Mouse (Mus musculus) gastrocnemius, adult 18-20 months (tissue): ENCODE results near the gene Pramel4. TPM values are rescaled to one million over a fixed set of nuclear protein-coding genes. Genes with fewer than 3 reads are reported as not detected.
"Not testable (repeated sequence)": the region's sequence is repeated elsewhere in the genome, so short reads cannot be mapped to it uniquely, and the experiment has no call there.

Experiments used
- DNase-seq: peaks from one replicate; pipeline ENCODE4 v3.0.0; 2021; ENCODE audit warnings: low spot score
- long read RNA-seq, 2 experiments: library from polyadenylated mRNA; stranded (forward); transcript quantifications; one replicate each; pipeline ENCODE4 v2.0.0; 2021
- total RNA-seq, 2 experiments: library from RNA; stranded (reverse); gene quantifications; 2 replicates each; pipeline ENCODE4 v1.2.3; 2021

Pramel4 gene
- not detected for total RNA-seq
- long read RNA-seq, experiment 1, result 0 reads
- long read RNA-seq, experiment 2, result 0 reads

- DNase-seq, result not testable (repeated sequence)
These were observed at the start of gene Pramel4 for GRCm38 (mm10) chr4:144058826-144059225. TSS of gene Pramel4 (plus strand) at chr4:144059126.

- not testable (repeated sequence) for DNase-seq
These were observed 47.2 kb downstream of the Pramel4 start, which contains the start of gene Gm13102 for GRCm38 (mm10) chr4:144106174-144106573. TSS of gene Gm13102 (plus strand) at chr4:144106474.

Other genes starting within 250 kb of the Pramel4 start
- gene Gm13084, start 243.0 kb upstream of the Pramel4 start, total RNA-seq, result not detected
- gene Gm13103, start 212.6 kb upstream of the Pramel4 start, total RNA-seq, result not detected
- gene Pramef6, start 158.7 kb upstream of the Pramel4 start, total RNA-seq, result not detected
- not detected for gene Pramef25, start 108.1 kb upstream of the Pramel4 start, total RNA-seq
- gene Gm13101, start 92.2 kb upstream of the Pramel4 start, total RNA-seq, result not detected
- not detected for gene Pramef17, start 64.8 kb upstream of the Pramel4 start, total RNA-seq
- not detected for gene Gm13102, start 47.3 kb downstream of the Pramel4 start, total RNA-seq
- not detected for gene Oog3, start 103.5 kb downstream of the Pramel4 start, total RNA-seq
- not detected for gene Oog2, start 131.6 kb downstream of the Pramel4 start, total RNA-seq
- gene C87977, start 154.2 kb downstream of the Pramel4 start, total RNA-seq, result not detected
- not detected for gene Pramel5, start 221.4 kb downstream of the Pramel4 start, total RNA-seq